Mouse (Mus musculus): ENCODE measurements at regions not wholly inside any gene's neighbourhood (a gene's known extent, or its start where the extent isn't known, plus 50 kb on each side); places are given as distances from the start of the nearest gene placed in this dataset.

GRCm38 (mm10) chr1:166901574-166901973, 99.6 kb upstream of the Fam78b start:
- TF ChIP-seq GATA1 (IDR thresholded peaks at IDR 0.05; ENCODE audit: low read length) (no peak), TAL1 (IDR thresholded peaks at IDR 0.05; ENCODE audit: low read length) (no peak)

All from erythroblast, embryonic 14.5 days (primary cell).